Mouse (Mus musculus): ENCODE results near the gene Man2b2.

- TF ChIP-seq CTCF (IDR thresholded peaks at IDR 0.05; ENCODE audit: low read depth, low read length) (no peak), POLR2A (IDR thresholded peaks at IDR 0.05; ENCODE audit: borderline replicate concordance, low read depth, low read length) (no peak)
Measured at GRCm38 (mm10) chr5:36797291-36797690, 33.2 kb downstream of the Man2b2 start.

All from bone marrow macrophage, adult 2 months (primary cell).